In the genomic region with DNA sequence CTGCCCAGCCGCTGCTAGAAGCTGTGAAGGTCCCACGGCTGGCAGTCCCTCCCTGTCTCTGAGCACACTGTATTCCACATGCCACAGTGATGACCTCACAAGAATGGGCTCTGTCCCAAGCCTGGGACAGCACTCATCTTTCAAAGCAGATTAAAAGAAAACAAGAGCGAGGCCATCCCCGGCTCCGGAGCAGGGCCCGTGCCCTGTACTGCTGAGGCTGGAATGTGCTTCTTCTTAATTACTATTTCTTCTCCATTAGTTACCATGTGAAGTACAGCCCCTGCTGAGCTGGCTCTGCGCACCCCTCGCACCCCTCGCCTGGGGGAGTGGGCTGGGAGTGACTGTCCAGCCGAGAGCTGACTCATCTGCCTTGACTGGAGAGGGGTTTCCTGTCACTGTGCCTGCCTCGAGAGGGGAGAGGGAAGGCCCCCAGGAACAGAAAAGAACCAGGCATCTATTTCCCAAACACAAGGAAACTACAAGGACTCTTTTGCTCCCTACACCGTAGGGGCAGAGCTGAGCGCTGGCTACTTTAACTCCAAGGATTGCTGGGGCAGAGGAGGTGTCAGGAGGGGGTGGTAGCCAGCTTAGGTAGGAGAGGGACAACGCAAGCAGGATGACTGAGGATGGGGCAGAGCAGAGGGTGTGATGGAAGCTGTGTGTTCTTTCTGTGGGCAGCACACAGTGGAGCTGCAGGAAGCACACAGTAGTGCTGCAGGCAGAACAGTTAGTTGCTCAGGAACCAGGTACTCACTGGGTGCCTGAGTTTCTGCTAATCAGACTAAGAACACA, we compare ENCODE assay signal across 9 mouse cellular contexts.
A peak's percentile ranks its signal among the peaks of the same experiment; 100 is the strongest.
DNase-seq lines count a peak whose midpoint lies in the region; ATAC-seq and TF ChIP-seq lines count a peak whose summit lies in the region.
"Had no signal": no experiment of that assay in that cellular context is flagged by ENCODE, and none has a peak within 500 bp of the region (broad histone marks: within the 10 kb centered on the region; RNA-seq: fewer than 3 reads in every experiment).

No protein-coding gene starts in this region.

- 3% methylated on average over 14 of the region's 14 CpGs for WGBS in forebrain, embryonic 14.5 days
- WGBS in hindbrain, embryonic 13.5 days: 10% methylated on average over 14 of the region's 14 CpGs
- WGBS in liver, embryonic 11.5 days: 24% methylated on average over 14 of the region's 14 CpGs

- peaks cover 23% of the 10 kb centered on the region for H3K4me1 ChIP-seq in forebrain, embryonic 14.5 days (ENCODE audit: control insufficient read depth, insufficient read depth, low read length)
- H3K4me1 ChIP-seq in hindbrain, embryonic 13.5 days (replicated peaks): peaks cover 34% of the 10 kb centered on the region
- peaks cover 10% of the 10 kb centered on the region; the same call in 1 of the 2 replicates for H3K4me1 ChIP-seq in liver, embryonic 11.5 days (replicated peaks; ENCODE audit: control insufficient read depth, insufficient read depth, low read length)

- peak; percentile 27 for DNase-seq in layer of hippocampus, adult 11-12 months (ENCODE audit: low spot score)
- DNase-seq in layer of hippocampus, adult 2 months (ENCODE audit: low spot score in 2 of 2): no peak
- peak; percentile 76 for DNase-seq in forebrain, embryonic 14.5 days (ENCODE audit: low spot score)
- DNase-seq in liver, embryonic 11.5 days (ENCODE audit: low spot score): no peak
- DNase-seq in retina, postnatal 7 days (ENCODE audit: low read depth, low spot score): peak; percentile 44
- no peak for DNase-seq in frontal cortex, postnatal 10 days (ENCODE audit: low spot score in 2 of 2)
- DNase-seq in cerebellum, adult 11-12 months: no peak

- peak; percentile 79 for ATAC-seq in forebrain, embryonic 14.5 days
- ATAC-seq in hindbrain, embryonic 13.5 days (ENCODE audit: low FRiP score): peak; percentile 81
- peak; percentile 43; the same call in 1 of the 2 replicates for ATAC-seq in liver, embryonic 11.5 days (replicated peaks; ENCODE audit: low FRiP score)

- H3K27me3 ChIP-seq in forebrain, embryonic 14.5 days (replicated peaks; ENCODE audit: control insufficient read depth, insufficient read depth, low read length): no peaks in the 10 kb centered on the region
- H3K27me3 ChIP-seq in hindbrain, embryonic 13.5 days: peaks cover 17% of the 10 kb centered on the region
- no peaks in the 10 kb centered on the region for H3K27me3 ChIP-seq in liver, embryonic 11.5 days (replicated peaks; ENCODE audit: control insufficient read depth, insufficient read depth, low read length)

- H3K9me3 ChIP-seq in forebrain, embryonic 14.5 days (replicated peaks; ENCODE audit: control insufficient read depth, low read length): no peaks in the 10 kb centered on the region
- no peaks in the 10 kb centered on the region for H3K9me3 ChIP-seq in hindbrain, embryonic 13.5 days
- no peaks in the 10 kb centered on the region for H3K9me3 ChIP-seq in liver, embryonic 11.5 days (ENCODE audit: control insufficient read depth, low read length)

- H3K27ac ChIP-seq in layer of hippocampus, adult 2 months: no peak overlapping the region
- H3K27ac ChIP-seq in forebrain, embryonic 14.5 days (ENCODE audit: low read depth, low read length): 0 out of 2 replicates have a peak overlapping the region, but pooled peaks have one; percentile 33
- H3K27ac ChIP-seq in hindbrain, embryonic 13.5 days: peak overlapping the region; percentile 30; the same call in 1 of the 2 replicates
- H3K27ac ChIP-seq in liver, embryonic 11.5 days (ENCODE audit: low read depth, low read length): peak overlapping the region; percentile 55; the same call in 1 of the 2 replicates

- H3K4me3 ChIP-seq in layer of hippocampus, adult 2 months: no peak overlapping the region
- H3K4me3 ChIP-seq in forebrain, embryonic 14.5 days (ENCODE audit: low read depth, low read length): no peak overlapping the region
- H3K4me3 ChIP-seq in hindbrain, embryonic 13.5 days: no peak overlapping the region
- no peak overlapping the region for H3K4me3 ChIP-seq in liver, embryonic 11.5 days (ENCODE audit: low read depth, low read length)
- H3K4me3 ChIP-seq: erythroblast, embryonic 14.5 days had no signal

- no peaks in the 10 kb centered on the region for H3K36me3 ChIP-seq in forebrain, embryonic 14.5 days (ENCODE audit: control insufficient read depth, insufficient read depth, low read length)
- no peaks in the 10 kb centered on the region for H3K36me3 ChIP-seq in hindbrain, embryonic 13.5 days
- no peaks in the 10 kb centered on the region for H3K36me3 ChIP-seq in liver, embryonic 11.5 days (ENCODE audit: control insufficient read depth, insufficient read depth, low read length)

- no peak for TF ChIP-seq CTCF in layer of hippocampus, adult 2 months (conservative IDR thresholded peaks at IDR 0.05)

- peak overlapping the region; percentile 32; the same call in 1 of the 2 replicates for H3K9ac ChIP-seq in forebrain, embryonic 14.5 days (ENCODE audit: low read length)
- H3K9ac ChIP-seq in hindbrain, embryonic 13.5 days: peak overlapping the region; percentile 35; the same call in 1 of the 2 replicates
- no peak overlapping the region for H3K9ac ChIP-seq in liver, embryonic 11.5 days (ENCODE audit: low read depth, low read length)

- H3K4me2 ChIP-seq in forebrain, embryonic 14.5 days (ENCODE audit: low read length): peak overlapping the region; percentile 1; the same call in 1 of the 2 replicates
- peak overlapping the region; percentile 23 for H3K4me2 ChIP-seq in hindbrain, embryonic 13.5 days
- no peak overlapping the region for H3K4me2 ChIP-seq in liver, embryonic 11.5 days

Comparison
In these comparisons a context has a peak if more than half of its experiments do, and no peak if none do; other contexts are left out.
1. DNase-seq: peak in layer of hippocampus, adult 11-12 months (single experiment), forebrain, embryonic 14.5 days (single experiment) and retina, postnatal 7 days (single experiment); none in layer of hippocampus, adult 2 months (0 of 2), liver, embryonic 11.5 days (single experiment), frontal cortex, postnatal 10 days (0 of 2) and cerebellum, adult 11-12 months (single experiment).
2. Peak in every context shown above with its lines, with median percentiles within 50 percentile points of each other: ATAC-seq.